Mouse (Mus musculus): Measurements from ENCODE around the gene Pecam1. TPM values are rescaled to one million over a fixed set of nuclear protein-coding genes. Genes with fewer than 3 reads are reported as not detected.

Gene Pecam1
- total and polyA plus RNA-seq, 3 experiments = 18.4 to 22.3 (median 19.2) TPM

DNA sequence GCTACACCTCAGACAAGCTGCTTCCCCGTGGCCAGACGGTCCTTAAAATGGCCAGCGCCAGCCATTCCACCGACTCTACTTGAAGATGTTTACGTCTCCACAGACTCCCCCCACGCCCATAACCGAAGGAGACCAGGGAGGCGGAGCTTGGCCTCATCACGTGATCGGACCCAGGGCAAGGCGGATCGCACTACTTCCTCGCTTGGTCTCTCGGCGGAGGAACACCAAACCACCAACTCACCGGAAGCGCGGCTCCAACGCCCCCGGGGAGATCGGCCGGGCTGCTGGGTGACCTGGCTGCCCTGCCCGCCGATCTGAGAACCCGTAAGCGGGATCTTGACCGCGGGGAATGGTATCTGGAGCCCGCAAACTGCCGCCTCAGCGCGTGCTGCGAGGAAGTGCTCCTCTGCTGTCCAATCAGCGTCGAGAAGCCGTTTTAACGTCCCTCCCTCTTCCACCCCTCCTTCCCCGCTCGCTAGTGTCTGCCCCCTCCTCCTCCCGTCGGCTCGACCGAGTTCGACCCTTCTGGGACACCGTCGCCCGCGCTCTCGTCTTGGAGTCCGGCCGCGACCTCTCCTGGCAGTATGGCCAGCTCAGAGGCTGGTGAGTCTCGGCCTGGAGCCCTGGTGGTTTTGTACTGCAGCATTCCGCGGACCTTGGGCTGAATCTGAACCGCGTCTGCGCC is 38.5 kb upstream of the Pecam1 start, which contains the start of the genes Ddx5 and Cep95:
TSS of gene Ddx5 (minus strand) at position 411 of the 685 bp plus-strand sequence.
TSS of gene Cep95 (plus strand) at position 478 of the 685 bp plus-strand sequence.
- H3K79me2 ChIP-seq (replicated peaks; ENCODE audit: control insufficient read depth, extremely low read depth, insufficient read depth, poor library complexity, severe bottlenecking) = peaks cover 50% of the 10 kb centered on the region
- peak; percentile 79; the same call in 1 of the 2 replicates for TF ChIP-seq NELFE (IDR thresholded peaks at IDR 0.05; ENCODE audit: low read depth, low read length)
- no peak for TF ChIP-seq GABPA (IDR thresholded peaks at IDR 0.05; ENCODE audit: insufficient replicate concordance, low read depth, low read length)
- no peak; the same call in 1 of the 2 replicates for TF ChIP-seq RCOR1 (conservative IDR thresholded peaks at IDR 0.05; ENCODE audit: low read depth, low read length)
- no peak; the same call in none of the 2 replicates for TF ChIP-seq ETS1 (conservative IDR thresholded peaks at IDR 0.05; ENCODE audit: low read depth, low read length)
- peak; percentile 30 for TF ChIP-seq NRF1 (IDR thresholded peaks at IDR 0.05; ENCODE audit: low read depth, low read length)
- no peak; the same call in 1 of the 2 replicates for TF ChIP-seq TBP (conservative IDR thresholded peaks at IDR 0.05; ENCODE audit: low read depth, low read length)
- no peak for TF ChIP-seq ZNF384 (IDR thresholded peaks at IDR 0.05; ENCODE audit: low read depth, low read length)
- peak; percentile 100 for TF ChIP-seq MAZ (IDR thresholded peaks at IDR 0.05; ENCODE audit: low read depth, low read length)
- TF ChIP-seq MAX (IDR thresholded peaks at IDR 0.05; ENCODE audit: low read length) = peak; percentile 95; the same call in 1 of the 2 replicates
- TF ChIP-seq ZC3H11A (IDR thresholded peaks at IDR 0.05; ENCODE audit: low read depth, low read length) = no peak
- peak; percentile 97 for TF ChIP-seq USF2 (conservative IDR thresholded peaks at IDR 0.05; ENCODE audit: low read depth, low read length)
- no peak for TF ChIP-seq JUN (IDR thresholded peaks at IDR 0.05; ENCODE audit: insufficient read depth, low read depth, low read length)
- TF ChIP-seq JUND (conservative IDR thresholded peaks at IDR 0.05; ENCODE audit: low read depth, low read length) = no peak
- TF ChIP-seq ZKSCAN1 (IDR thresholded peaks at IDR 0.05; ENCODE audit: borderline replicate concordance, low read depth, low read length) = no peak
- TF ChIP-seq E2F4 (IDR thresholded peaks at IDR 0.05; ENCODE audit: insufficient replicate concordance, low read depth, low read length) = no peak
- TF ChIP-seq CHD1 (IDR thresholded peaks at IDR 0.05; ENCODE audit: low read depth, low read length) = no peak
- peak; percentile 89 for TF ChIP-seq ELF1 (IDR thresholded peaks at IDR 0.05; ENCODE audit: low read depth, low read length)
- TF ChIP-seq KAT2A (IDR thresholded peaks at IDR 0.05; ENCODE audit: insufficient replicate concordance, low read length) = peak; percentile 93; the same call in 1 of the 2 replicates
- 0 out of 2 replicates have a peak, but pooled peaks have one; percentile 60 for TF ChIP-seq CHD2 (IDR thresholded peaks at IDR 0.05; ENCODE audit: low read length)
- TF ChIP-seq UBTF (IDR thresholded peaks at IDR 0.05; ENCODE audit: low read depth, low read length) = peak; percentile 70
- peak; percentile 20; the same call in 1 of the 2 replicates for TF ChIP-seq POLR2AphosphoS2 (IDR thresholded peaks at IDR 0.05; ENCODE audit: low read depth, low read length)
- no peak for TF ChIP-seq SMC3 (IDR thresholded peaks at IDR 0.05; ENCODE audit: low read depth, low read length)
- TF ChIP-seq POLR2A (IDR thresholded peaks at IDR 0.05; ENCODE audit: low read depth, low read length) = peak; percentile 92
- TF ChIP-seq RAD21 (IDR thresholded peaks at IDR 0.05; ENCODE audit: low read depth, low read length) = no peak
- peak; percentile 93 for TF ChIP-seq BHLHE40 (IDR thresholded peaks at IDR 0.05; ENCODE audit: low read depth, low read length)
- peak; percentile 92 for TF ChIP-seq SIN3A (IDR thresholded peaks at IDR 0.05; ENCODE audit: low read length)
- TF ChIP-seq MAFK (IDR thresholded peaks at IDR 0.05; ENCODE audit: insufficient replicate concordance, low read length) = no peak
- peak; percentile 19; the same call in 1 of the 2 replicates for TF ChIP-seq ZMIZ1 (IDR thresholded peaks at IDR 0.05; ENCODE audit: low read depth, low read length)
- TF ChIP-seq TCF12 (IDR thresholded peaks at IDR 0.05; ENCODE audit: low read depth, low read length) = peak; percentile 64; the same call in 1 of the 2 replicates
- TF ChIP-seq CTCF (conservative IDR thresholded peaks at IDR 0.05 in 1 of 2, IDR thresholded peaks at IDR 0.05 in 1 of 2; ENCODE audit: low read depth in 2 of 2, low read length in 2 of 2) = no peak
- no peak; the same call in 1 of the 2 replicates for TF ChIP-seq MXI1 (IDR thresholded peaks at IDR 0.05; ENCODE audit: low read depth, low read length)
- no peak; the same call in none of the 2 replicates for TF ChIP-seq IRF4 (IDR thresholded peaks at IDR 0.05; ENCODE audit: low read depth, low read length)
- no peak for TF ChIP-seq PAX5 (IDR thresholded peaks at IDR 0.05; ENCODE audit: low read length)
- TF ChIP-seq MYC (IDR thresholded peaks at IDR 0.05; ENCODE audit: low read depth, low read length) = peak; percentile 85
- TF ChIP-seq MEF2A (IDR thresholded peaks at IDR 0.05; ENCODE audit: borderline replicate concordance, low read depth, low read length) = peak; percentile 77
- TF ChIP-seq USF1 (IDR thresholded peaks at IDR 0.05; ENCODE audit: low read depth, low read length) = peak; percentile 95
- TF ChIP-seq HCFC1 (IDR thresholded peaks at IDR 0.05; ENCODE audit: low read depth, low read length) = peak; percentile 82
- TF ChIP-seq EP300 (IDR thresholded peaks at IDR 0.05; ENCODE audit: low read length) = no peak
- dilution Hi-C loops (cut with MboI; ENCODE audit: extremely low pct_ligation_motif_present, extremely low pct_unique_long_range_greater_than_20kb, low sequenced_read_pairs) (no loop called here), in situ Hi-C loops (cut with MboI; ENCODE audit: low pct_ligation_motif_present, low pct_unique_long_range_greater_than_20kb, low sequenced_read_pairs) (no loop called here)
- H3K4me3 ChIP-seq (replicated peaks in 1 of 3; ENCODE audit: low read depth in 2 of 3, low read length in 2 of 3, poor library complexity in 1 of 3) = peak within 1 kb of the TSS; percentile 80 to 97 (median 96)
- H3K27me3 ChIP-seq (replicated peaks) = no peaks in the 10 kb centered on the region
- peak within 1 kb of the TSS; percentile 95 for H3K27ac ChIP-seq (ENCODE audit: insufficient read depth, low read depth)
- peaks cover 0 to 46% of the 10 kb centered on the region in 2 experiments; a peak in 2 of 4 replicates for H3K4me1 ChIP-seq (ENCODE audit: control insufficient read depth in 1 of 2, insufficient read depth in 2 of 2)
- peaks cover 33 to 61% of the 10 kb centered on the region in 2 experiments for H3K36me3 ChIP-seq (replicated peaks in 1 of 2; ENCODE audit: control insufficient read depth in 1 of 2, insufficient read depth in 1 of 2, low read length in 1 of 2)
- peak within 1 kb of the TSS; percentile 93 for H3K4me2 ChIP-seq (ENCODE audit: insufficient read depth, low read depth, poor library complexity, severe bottlenecking)
- no peaks in the 10 kb centered on the region for H3K9me3 ChIP-seq (replicated peaks; ENCODE audit: low read length)
- peak; percentile 99 for DNase-seq (ENCODE audit: extremely low read depth)
- peak within 1 kb of the TSS; percentile 100 for H3K9ac ChIP-seq (ENCODE audit: insufficient read depth, low read depth)

Data from CH12.LX (cell line).